Mouse (Mus musculus) E14TG2a.4 (cell line): ENCODE results near the gene Hist1h4d.
A peak's percentile ranks its signal among the peaks of the same experiment; 100 is the strongest.

Experiments
- CTCF ChIP-seq: conservative IDR thresholded peaks from 2 replicates; pipeline ENCODE4 v1.5.1; 2014; ENCODE audit warnings: low read length
- NANOG ChIP-seq: IDR thresholded peaks from 2 replicates; pipeline ENCODE4 v1.6.1; 2014; ENCODE audit warnings: borderline replicate concordance, low read length, mixed read lengths
- POU5F1 ChIP-seq: IDR thresholded peaks from 2 replicates; pipeline ENCODE4 v1.6.1; 2014; ENCODE audit warnings: low read length, borderline replicate concordance

GRCm38 (mm10) chr13:23595622-23596372 is 14.4 kb downstream of the Hist1h4d start:
- TF ChIP-seq CTCF (no peak), NANOG (peak; percentile 22; the same call in 1 of the 2 replicates), POU5F1 (no peak)
